Mouse (Mus musculus): ENCODE measurements around the gene Tmem178. TPM values are rescaled to one million over a fixed set of nuclear protein-coding genes. Genes with fewer than 3 reads are reported as not detected.
A peak's percentile ranks its signal among the peaks of the same experiment; 100 is the strongest.

Gene Tmem178
- 4.5 and 5.2 TPM in 2 replicates for polyA plus RNA-seq (2016; fragmentation: Nextera tagmentation; extraction: Ambion mirVana)

DNA sequence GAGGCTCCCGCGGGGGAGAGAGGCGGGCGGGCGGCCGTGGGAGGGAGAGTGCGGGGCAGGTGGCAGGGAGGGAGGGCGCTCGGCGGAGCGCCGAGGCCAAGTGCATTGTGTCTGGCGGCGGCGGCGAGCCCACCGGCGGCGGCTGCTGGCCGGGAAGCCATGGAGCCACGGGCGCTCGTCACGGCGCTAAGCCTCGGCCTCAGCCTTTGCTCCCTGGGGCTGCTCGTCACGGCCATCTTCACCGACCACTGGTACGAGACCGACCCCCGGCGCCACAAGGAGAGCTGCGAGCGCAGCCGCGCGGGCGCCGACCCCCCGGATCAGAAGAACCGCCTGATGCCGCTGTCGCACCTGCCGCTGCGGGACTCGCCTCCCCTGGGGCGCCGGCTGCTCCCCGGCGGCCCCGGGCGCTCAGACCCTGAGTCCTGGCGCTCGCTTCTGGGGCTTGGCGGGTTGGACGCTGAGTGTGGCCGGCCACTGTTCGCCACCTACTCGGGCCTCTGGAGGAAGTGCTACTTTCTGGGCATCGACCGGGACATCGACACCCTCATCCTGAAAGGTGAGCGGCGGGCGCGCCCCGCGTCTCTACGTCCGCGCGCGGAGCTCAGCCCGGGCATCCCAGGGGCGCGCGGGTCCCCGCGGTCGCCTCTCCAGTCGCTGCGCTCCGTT is at the start of gene Tmem178:
Gene Tmem178 (plus strand): TSS at position 103 of the 669 bp plus-strand sequence.
- WGBS, result under 1% methylated on average over 62 of the region's 84 CpGs
- peak within 1 kb of the TSS; percentile 90 for H3K27ac ChIP-seq
- peaks cover 54% of the 10 kb centered on the region for H3K27me3 ChIP-seq (ENCODE audit: insufficient read depth, poor library complexity, severe bottlenecking)

DNA sequence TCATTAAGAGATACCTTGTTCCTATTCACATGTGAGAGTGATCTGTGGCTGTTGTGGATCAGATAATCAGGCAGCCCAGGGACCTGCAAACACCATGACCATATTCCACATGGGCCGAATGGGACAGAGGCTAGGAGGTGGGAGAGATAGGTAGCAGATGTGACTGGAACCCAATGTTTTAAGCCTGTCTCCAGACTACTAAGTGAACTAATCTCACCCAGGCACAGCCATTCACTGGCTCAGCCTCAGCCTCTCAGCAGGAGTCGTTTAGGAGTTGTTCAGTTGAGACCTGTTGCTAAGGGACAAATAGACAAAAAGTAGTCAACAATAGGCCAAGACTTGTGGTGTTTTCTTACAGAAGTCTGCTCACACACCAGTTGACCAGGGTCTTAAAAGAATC is 48.0 kb upstream of the Tmem178 start:
- no peaks in the 10 kb centered on the region for H3K27me3 ChIP-seq (ENCODE audit: insufficient read depth, poor library complexity, severe bottlenecking)
- H3K36me3 ChIP-seq, result no peaks in the 10 kb centered on the region
- WGBS, result 54% methylated on average over 2 of the region's 2 CpGs
- no peak overlapping the region for H3K27ac ChIP-seq
- DNase-seq (ENCODE audit: low spot score), result no peak
- H3K9me3 ChIP-seq, result no peaks in the 10 kb centered on the region
- H3K4me1 ChIP-seq, result peaks cover 6% of the 10 kb centered on the region; the same call in 1 of the 2 replicates
- H3K4me3 ChIP-seq, result no peak overlapping the region

More for the DNA sequence above, at the start of gene Tmem178:
- Histone ChIP-seq H3K4me1 (peaks cover 9% of the 10 kb centered on the region; the same call in 1 of the 2 replicates), H3K4me3 (peak within 1 kb of the TSS; percentile 81), H3K36me3 (no peaks in the 10 kb centered on the region), H3K9me3 (no peaks in the 10 kb centered on the region)
- no peak for DNase-seq (ENCODE audit: low spot score)

DNA sequence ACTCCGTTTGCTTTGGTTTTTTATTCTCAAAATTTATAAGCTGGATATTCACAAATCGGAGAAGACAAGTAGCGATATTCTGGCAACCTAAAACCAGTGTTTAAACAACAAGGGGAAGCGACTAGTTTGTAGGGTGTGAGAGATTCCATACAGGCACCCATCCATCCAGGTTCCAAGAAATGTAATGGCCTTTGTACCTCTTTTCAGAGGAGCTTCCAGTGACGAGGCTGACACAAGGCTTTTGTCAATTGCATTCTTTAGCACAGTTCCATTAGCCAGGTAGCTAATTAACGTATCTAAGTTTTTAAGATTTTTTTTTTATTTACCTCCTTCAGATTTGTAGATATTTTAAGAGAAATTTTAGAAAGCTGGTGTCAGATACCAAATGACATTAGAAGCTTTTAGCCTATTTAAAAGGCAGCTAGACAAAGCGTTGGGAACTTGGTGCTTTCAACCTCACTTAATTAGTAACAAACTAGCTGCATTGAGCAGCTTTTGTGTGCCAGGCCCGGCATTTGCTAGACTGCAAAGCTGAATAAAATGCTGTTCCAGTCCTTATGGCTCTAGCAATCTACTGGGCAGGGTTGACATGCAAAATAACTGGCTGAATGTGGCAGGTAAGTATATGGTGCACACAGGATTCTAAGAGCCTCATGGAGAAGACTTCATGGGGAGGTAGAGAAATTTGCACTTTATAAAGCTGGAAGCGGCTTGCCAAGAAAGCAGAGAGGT is 46.6 kb upstream of the Tmem178 start:
- no peak overlapping the region for H3K4me3 ChIP-seq
- H3K4me1 ChIP-seq, result peaks cover 6% of the 10 kb centered on the region; the same call in 1 of the 2 replicates
- no peak for DNase-seq (ENCODE audit: low spot score)
- H3K9me3 ChIP-seq, result no peaks in the 10 kb centered on the region
- no peak overlapping the region for H3K27ac ChIP-seq
- WGBS, result 83% methylated on average over 9 of the region's 9 CpGs
- H3K36me3 ChIP-seq, result no peaks in the 10 kb centered on the region
- H3K27me3 ChIP-seq (ENCODE audit: insufficient read depth, poor library complexity, severe bottlenecking), result no peaks in the 10 kb centered on the region

DNA sequence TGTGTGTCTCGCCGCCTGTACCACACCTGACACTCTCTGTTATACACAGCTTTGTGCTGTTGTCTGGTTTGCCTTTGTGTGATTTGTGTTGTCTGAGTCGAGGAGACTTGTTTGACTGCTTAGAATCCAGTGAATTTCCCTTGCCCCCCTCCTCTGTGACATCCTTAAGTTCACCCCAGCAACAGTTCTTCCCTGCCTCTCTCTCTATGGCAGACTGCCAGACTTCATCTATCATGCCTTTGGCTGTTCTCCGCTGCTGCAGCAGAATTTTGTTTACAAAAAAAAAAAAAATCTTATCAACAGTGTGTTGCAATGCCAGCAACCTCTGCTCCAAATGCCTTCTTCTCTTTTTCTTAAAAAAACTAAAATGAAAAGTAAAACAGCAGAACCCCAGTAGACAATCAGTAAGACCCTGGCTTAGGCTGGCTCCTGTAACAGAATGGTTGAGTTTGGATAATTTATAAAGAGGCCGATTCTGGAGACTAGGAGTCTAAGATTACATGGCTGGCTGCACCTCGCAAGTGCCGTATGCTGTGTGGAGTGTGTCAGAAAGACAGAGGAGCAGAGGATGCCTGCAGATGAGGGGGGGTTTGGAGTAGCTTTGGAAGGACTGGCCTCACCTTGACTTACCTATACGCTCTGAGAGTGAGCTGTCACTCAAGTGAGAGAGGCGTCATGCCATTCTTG is 44.8 kb upstream of the Tmem178 start:
- 64% methylated on average over 9 of the region's 9 CpGs for WGBS
- Histone ChIP-seq H3K9me3 (no peaks in the 10 kb centered on the region), H3K27me3 (ENCODE audit: insufficient read depth, poor library complexity, severe bottlenecking) (no peaks in the 10 kb centered on the region), H3K4me1 (peaks cover 6% of the 10 kb centered on the region; the same call in 1 of the 2 replicates), H3K36me3 (no peaks in the 10 kb centered on the region), H3K4me3 (no peak overlapping the region), H3K27ac (no peak overlapping the region)
- no peak for DNase-seq (ENCODE audit: low spot score)

DNA sequence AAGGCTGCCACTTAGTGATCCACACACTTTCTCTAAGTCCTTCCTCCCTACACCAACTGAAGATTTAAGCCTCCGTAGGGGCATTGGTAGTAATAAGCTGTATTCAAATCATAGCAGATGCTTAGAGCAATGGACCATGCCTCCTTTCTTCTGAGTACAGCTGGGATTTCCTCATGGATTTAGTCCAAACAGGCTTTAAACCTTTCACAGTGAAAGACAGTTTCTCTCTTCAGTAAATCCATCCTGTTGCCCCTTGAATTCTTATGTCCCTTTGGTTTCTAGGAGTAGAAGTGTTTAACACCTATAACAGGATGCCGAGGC is 44.3 kb upstream of the Tmem178 start:
- no peaks in the 10 kb centered on the region for H3K36me3 ChIP-seq
- H3K9me3 ChIP-seq, result no peaks in the 10 kb centered on the region
- no peak overlapping the region for H3K4me3 ChIP-seq
- H3K27me3 ChIP-seq (ENCODE audit: insufficient read depth, poor library complexity, severe bottlenecking), result no peaks in the 10 kb centered on the region
- WGBS, result 84% methylated on average over 2 of the region's 2 CpGs
- DNase-seq (ENCODE audit: low spot score), result no peak
- H3K27ac ChIP-seq, result no peak overlapping the region
- peaks cover 6% of the 10 kb centered on the region; the same call in 1 of the 2 replicates for H3K4me1 ChIP-seq

DNA sequence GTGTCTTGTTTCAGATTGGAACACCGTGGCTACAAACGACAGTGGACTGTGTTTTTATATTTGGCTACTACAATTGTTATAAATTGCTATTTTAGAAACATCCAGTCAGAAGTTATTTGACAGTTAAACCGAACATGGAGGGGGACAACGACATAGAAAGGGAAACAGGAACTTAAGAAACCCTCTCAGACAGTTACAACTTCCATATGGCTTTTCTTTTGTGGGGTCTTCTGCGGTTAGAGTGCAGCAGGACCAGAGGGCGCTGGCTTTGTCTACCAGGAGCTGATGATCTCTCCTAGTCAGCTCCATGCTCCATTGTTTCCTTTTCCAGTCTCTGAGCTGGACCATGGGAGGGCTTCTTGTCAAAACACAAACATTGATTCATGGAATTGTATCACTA is 42.5 kb upstream of the Tmem178 start:
- WGBS, result 74% methylated on average over 6 of the region's 6 CpGs
- no peak overlapping the region for H3K4me3 ChIP-seq
- DNase-seq (ENCODE audit: low spot score), result no peak
- peaks cover 6% of the 10 kb centered on the region; the same call in 1 of the 2 replicates for H3K4me1 ChIP-seq
- no peaks in the 10 kb centered on the region for H3K9me3 ChIP-seq
- no peaks in the 10 kb centered on the region for H3K36me3 ChIP-seq
- no peak overlapping the region for H3K27ac ChIP-seq
- H3K27me3 ChIP-seq (ENCODE audit: insufficient read depth, poor library complexity, severe bottlenecking), result no peaks in the 10 kb centered on the region

DNA sequence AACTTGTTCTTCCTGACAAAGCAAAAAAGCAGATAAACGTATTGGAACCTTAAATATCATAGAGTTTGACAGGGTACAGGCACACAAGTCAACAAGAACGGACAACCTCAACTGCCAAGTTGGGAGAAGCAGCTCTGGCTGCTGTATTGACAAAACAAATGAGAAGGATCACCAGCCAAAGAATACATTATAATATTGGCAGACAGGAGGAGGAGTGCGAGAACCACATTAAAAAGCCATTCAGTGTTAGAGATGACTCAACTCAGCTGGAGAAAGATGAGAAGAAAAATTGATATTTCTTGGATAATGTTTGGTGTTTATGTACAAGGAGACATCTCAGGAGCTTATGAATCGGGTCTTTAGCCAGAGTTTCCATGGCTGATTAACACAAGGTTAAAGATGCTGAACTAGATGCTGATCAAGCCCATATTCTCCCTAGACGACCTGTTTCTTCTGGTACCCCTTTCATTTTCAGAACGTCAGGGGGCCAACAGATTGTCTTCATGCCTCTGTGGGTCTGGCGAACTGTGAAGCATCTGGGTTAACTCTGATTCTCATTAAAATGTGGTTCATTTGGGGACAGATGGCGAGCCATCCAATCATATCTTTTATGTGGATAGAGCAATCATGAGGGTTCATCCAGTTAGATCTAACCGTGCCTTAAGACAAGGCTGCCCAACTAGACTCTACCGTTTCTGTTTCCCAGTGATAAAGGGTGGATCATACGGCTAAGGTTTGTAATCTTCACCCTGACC is 41.1 kb upstream of the Tmem178 start:
- DNase-seq (ENCODE audit: low spot score), result no peak
- no peak overlapping the region for H3K4me3 ChIP-seq
- H3K36me3 ChIP-seq, result no peaks in the 10 kb centered on the region
- H3K9me3 ChIP-seq, result no peaks in the 10 kb centered on the region
- no peaks in the 10 kb centered on the region for H3K27me3 ChIP-seq (ENCODE audit: insufficient read depth, poor library complexity, severe bottlenecking)
- peaks cover 6% of the 10 kb centered on the region; the same call in 1 of the 2 replicates for H3K4me1 ChIP-seq
- no peak overlapping the region for H3K27ac ChIP-seq
- WGBS, result 82% methylated on average over 11 of the region's 11 CpGs

DNA sequence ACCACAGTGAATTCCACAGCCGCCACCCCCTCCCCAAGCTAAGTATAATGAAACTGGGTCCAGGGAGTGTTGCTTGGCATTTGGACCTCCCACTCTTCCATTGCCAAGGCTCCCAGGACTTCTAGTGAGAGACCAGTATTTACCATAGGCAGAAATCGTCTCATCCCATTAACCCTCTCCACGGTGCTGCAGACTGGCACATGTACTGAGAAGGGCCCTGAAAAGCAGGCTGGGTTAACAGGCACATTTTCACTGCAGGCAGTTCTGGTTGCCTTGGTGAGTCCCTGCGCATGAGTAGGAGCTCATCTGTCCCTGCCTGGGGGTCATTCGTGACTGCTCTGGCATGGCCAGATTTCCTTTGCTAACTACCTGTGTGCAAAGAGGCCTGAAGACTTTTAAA is 40.4 kb upstream of the Tmem178 start:
- no peak for DNase-seq (ENCODE audit: low spot score)
- no peaks in the 10 kb centered on the region for H3K36me3 ChIP-seq
- H3K9me3 ChIP-seq, result no peaks in the 10 kb centered on the region
- no peak overlapping the region for H3K27ac ChIP-seq
- 83% methylated on average over 5 of the region's 5 CpGs for WGBS
- no peak overlapping the region for H3K4me3 ChIP-seq
- H3K27me3 ChIP-seq (ENCODE audit: insufficient read depth, poor library complexity, severe bottlenecking), result no peaks in the 10 kb centered on the region
- peaks cover 6% of the 10 kb centered on the region; the same call in 1 of the 2 replicates for H3K4me1 ChIP-seq

DNA sequence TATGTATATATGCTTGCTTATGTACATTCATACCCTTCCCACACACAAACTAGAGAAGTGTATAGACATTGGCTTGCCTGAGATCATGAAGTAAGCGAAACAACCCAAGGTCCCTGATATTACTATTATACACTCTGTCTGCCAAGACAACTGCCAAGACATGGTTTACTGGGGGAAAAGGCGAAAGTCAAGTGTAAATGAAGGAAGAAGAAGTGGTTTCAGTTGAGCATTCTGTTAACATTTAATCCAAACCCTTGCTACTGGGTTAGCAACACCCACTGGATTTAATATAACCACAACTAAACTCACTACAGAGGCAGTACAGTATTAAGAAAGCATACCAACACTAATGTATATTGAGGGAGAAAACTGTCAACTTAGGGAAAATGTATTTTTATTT is 28.8 kb upstream of the Tmem178 start:
- no peaks in the 10 kb centered on the region for H3K36me3 ChIP-seq
- WGBS, result 90% methylated on average over 2 of the region's 2 CpGs
- H3K9me3 ChIP-seq, result no peaks in the 10 kb centered on the region
- peaks cover 4% of the 10 kb centered on the region; the same call in 1 of the 2 replicates for H3K4me1 ChIP-seq
- no peaks in the 10 kb centered on the region for H3K27me3 ChIP-seq (ENCODE audit: insufficient read depth, poor library complexity, severe bottlenecking)
- DNase-seq (ENCODE audit: low spot score), result no peak
- no peak overlapping the region for H3K27ac ChIP-seq
- no peak overlapping the region for H3K4me3 ChIP-seq

DNA sequence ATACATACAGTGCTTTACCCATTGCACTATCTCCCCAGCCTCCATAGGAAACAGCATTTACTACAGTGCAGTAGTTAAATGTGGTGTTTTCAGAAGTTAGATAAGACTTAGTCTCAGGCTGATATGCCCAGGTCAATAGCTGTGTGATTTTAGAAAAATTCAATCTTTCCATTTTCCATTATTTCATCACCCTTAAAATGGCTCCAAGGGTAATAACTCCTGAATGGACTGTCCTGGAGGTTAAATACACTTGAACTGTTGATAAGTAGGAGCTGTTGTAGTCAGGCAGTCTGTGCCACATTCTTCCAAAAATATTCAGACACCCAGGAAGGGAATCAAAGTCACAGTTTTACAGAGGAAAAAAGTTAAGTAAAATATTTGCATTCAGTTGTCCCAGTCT is 25.2 kb upstream of the Tmem178 start:
- Histone ChIP-seq H3K27ac (no peak overlapping the region), H3K27me3 (ENCODE audit: insufficient read depth, poor library complexity, severe bottlenecking) (no peaks in the 10 kb centered on the region), H3K9me3 (no peaks in the 10 kb centered on the region), H3K36me3 (no peaks in the 10 kb centered on the region), H3K4me1 (peaks cover 4% of the 10 kb centered on the region; the same call in 1 of the 2 replicates), H3K4me3 (no peak overlapping the region)
- DNase-seq (ENCODE audit: low spot score), result no peak

DNA sequence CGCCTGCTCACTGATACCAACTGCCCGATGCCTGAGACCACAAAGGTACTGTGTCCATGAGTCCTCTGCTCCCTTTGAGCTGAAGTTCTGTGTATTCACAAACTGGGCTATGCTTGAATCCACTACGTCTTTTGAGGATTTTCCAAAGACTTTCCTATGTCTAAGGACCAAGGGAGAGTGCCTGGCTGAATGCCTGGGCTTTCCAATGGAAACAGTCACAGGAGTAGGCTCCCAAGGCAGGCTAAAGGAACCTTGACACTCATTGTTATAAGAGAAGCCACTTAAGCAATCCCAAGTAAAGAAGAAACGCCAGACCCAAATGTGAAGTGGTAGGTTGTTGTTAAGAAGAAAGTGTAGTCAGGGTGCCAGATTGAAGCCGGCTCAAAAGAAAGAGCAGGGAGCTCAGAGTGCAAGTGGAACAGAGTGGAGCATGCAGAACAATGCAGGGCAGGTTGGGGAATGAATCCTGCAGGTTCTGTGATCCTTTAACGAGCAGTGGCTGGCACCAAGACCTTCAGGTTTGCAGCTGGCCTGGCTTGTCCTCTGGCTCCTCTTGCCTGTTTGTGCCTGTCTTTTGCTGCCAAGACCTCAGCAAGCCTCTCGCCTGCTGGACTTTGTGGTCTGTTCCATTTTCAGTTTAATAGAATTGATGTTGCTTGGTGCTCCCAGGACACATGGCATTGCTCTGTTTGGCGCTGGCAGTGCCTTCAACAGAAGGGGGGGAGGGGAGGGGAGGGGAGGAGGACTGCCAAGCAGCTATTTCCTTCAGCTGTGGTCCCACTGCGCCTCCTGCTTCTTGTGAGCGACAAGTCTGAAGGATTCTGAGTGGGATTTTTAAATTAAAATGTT is 22.9 kb upstream of the Tmem178 start:
- Histone ChIP-seq H3K4me1 (peaks cover 4% of the 10 kb centered on the region; the same call in 1 of the 2 replicates), H3K4me3 (no peak overlapping the region), H3K36me3 (no peaks in the 10 kb centered on the region), H3K27me3 (ENCODE audit: insufficient read depth, poor library complexity, severe bottlenecking) (no peaks in the 10 kb centered on the region), H3K9me3 (no peaks in the 10 kb centered on the region), H3K27ac (no peak overlapping the region)
- WGBS, result 73% methylated on average over 10 of the region's 10 CpGs
- no peak for DNase-seq (ENCODE audit: low spot score)

DNA sequence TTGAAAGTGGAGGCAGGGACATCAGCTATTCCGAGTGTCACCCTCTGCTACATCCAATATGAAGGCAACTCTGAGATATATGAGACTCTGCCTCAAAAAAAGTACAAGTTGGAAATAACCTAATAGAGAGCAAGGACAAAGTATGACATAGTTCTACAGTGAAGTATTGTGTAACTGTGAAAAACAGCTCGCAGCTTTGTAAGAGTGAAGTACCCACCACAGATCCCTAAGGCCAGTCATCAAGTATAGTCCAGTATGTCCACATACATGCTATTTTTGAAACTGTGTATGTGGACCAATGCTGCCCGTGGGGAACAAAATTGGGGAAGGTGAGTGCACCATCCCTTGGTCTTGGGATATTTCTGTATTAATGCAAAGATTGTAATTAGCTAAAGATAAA is 18.9 kb upstream of the Tmem178 start:
- Histone ChIP-seq H3K36me3 (no peaks in the 10 kb centered on the region), H3K4me1 (no peaks in the 10 kb centered on the region), H3K27ac (no peak overlapping the region), H3K4me3 (no peak overlapping the region), H3K9me3 (no peaks in the 10 kb centered on the region), H3K27me3 (ENCODE audit: insufficient read depth, poor library complexity, severe bottlenecking) (no peaks in the 10 kb centered on the region)
- DNase-seq (ENCODE audit: low spot score), result no peak
- 83% methylated on average over 3 of the region's 3 CpGs for WGBS

All from heart, embryonic 10.5 days (tissue).